Mouse (Mus musculus) myocyte (in vitro differentiated cells): ENCODE measurements around the gene Sema4d.

Source experiments
- CEBPB ChIP-seq: IDR thresholded peaks from 2 replicates; pipeline ENCODE4 v1.6.1; 2011; ENCODE audit warnings: mild to moderate bottlenecking, moderate library complexity; ENCODE audit not compliant: poor library complexity, insufficient read depth, severe bottlenecking
- E2F4 ChIP-seq: IDR thresholded peaks from one replicate; pipeline ENCODE4 v1.6.1; 2011; ENCODE audit warnings: mild to moderate bottlenecking, control low read depth, moderate library complexity; ENCODE audit not compliant: insufficient read depth
- MAX ChIP-seq: IDR thresholded peaks from one replicate; pipeline ENCODE4 v1.6.1; 2011; ENCODE audit warnings: low read depth, mild to moderate bottlenecking, control low read depth
- MYOD1 ChIP-seq, 3 experiments: IDR thresholded peaks; one replicate each; pipeline ENCODE4 v1.6.1; 2011; ENCODE audit warnings: control low read depth in 2 of 3, low read depth in 2 of 3, mild to moderate bottlenecking in 2 of 3, moderate library complexity in 1 of 3; ENCODE audit not compliant: insufficient read length in 2 of 3, control insufficient read depth in 1 of 3
- MYOG ChIP-seq, 3 experiments: IDR thresholded peaks; one replicate each; pipeline ENCODE4 v1.6.1; 2011; ENCODE audit warnings: control low read depth in 2 of 3, low read depth in 2 of 3, mild to moderate bottlenecking in 2 of 3; ENCODE audit not compliant: insufficient read length in 2 of 3, control insufficient read depth in 1 of 3, insufficient read depth in 1 of 3
- POLR2A ChIP-seq: IDR thresholded peaks from one replicate; pipeline ENCODE4 v1.6.1; 2011; ENCODE audit warnings: low read depth, mild to moderate bottlenecking, control low read depth, moderate library complexity; ENCODE audit not compliant: insufficient read length
- POLR2AphosphoS2 ChIP-seq: IDR thresholded peaks from one replicate; pipeline ENCODE4 v1.6.1; 2011; ENCODE audit warnings: low read depth, control low read depth; ENCODE audit not compliant: insufficient read length
- REST ChIP-seq: IDR thresholded peaks from one replicate; pipeline ENCODE4 v1.6.1; 2011; ENCODE audit warnings: mild to moderate bottlenecking, control low read depth, moderate library complexity; ENCODE audit not compliant: insufficient read depth, insufficient read length
- TCF12 ChIP-seq: IDR thresholded peaks from one replicate; pipeline ENCODE4 v1.6.1; 2011; ENCODE audit warnings: mild to moderate bottlenecking, control low read depth; ENCODE audit not compliant: poor library complexity, insufficient read depth, severe bottlenecking
- TCF3 ChIP-seq: IDR thresholded peaks from one replicate; pipeline ENCODE4 v1.6.1; 2011; ENCODE audit warnings: low read depth, control low read depth; ENCODE audit not compliant: insufficient read length
- USF1 ChIP-seq: IDR thresholded peaks from one replicate; pipeline ENCODE4 v1.6.1; 2011; ENCODE audit warnings: low read depth, mild to moderate bottlenecking, control low read depth, moderate library complexity

DNA sequence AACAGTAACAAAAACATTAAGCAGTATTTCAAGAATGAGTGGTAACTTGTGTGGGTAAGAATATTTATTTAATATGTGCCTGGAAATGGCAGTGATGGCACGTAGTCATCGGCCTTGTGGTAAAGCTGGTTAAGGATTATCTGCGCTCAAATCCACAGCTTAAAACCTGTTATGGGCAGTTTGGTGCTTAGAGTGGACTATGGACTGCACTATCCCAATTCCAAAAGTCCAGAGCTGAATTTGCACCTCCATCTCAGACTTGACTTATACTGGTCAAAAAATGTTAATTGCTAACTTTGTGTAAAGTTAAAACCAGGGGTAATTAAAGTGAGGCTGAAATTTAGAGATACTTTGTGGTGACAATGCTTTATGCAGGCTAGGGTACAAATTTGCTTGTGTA lies 145.8 kb downstream of the Sema4d start:
- no peak for TF ChIP-seq REST
- TF ChIP-seq TCF12, result no peak
- no peak for TF ChIP-seq POLR2AphosphoS2
- TF ChIP-seq POLR2A, result no peak
- TF ChIP-seq CEBPB, result no peak
- no peak for TF ChIP-seq MYOD1 (IDR thresholded peaks at IDR 0.05; ENCODE audit: control insufficient read depth in 1 of 3, insufficient read length in 2 of 3, low read depth in 2 of 3)
- TF ChIP-seq USF1, result no peak
- TF ChIP-seq MAX, result no peak
- no peak for TF ChIP-seq TCF3
- TF ChIP-seq MYOG (IDR thresholded peaks at IDR 0.05; ENCODE audit: control insufficient read depth in 1 of 3, insufficient read depth in 1 of 3, insufficient read length in 2 of 3, low read depth in 2 of 3), result no peak
- no peak for TF ChIP-seq E2F4
